Mouse (Mus musculus) MEL (cell line): ENCODE data around the gene Pkdcc. TPM values are rescaled to one million over a fixed set of nuclear protein-coding genes. Genes with fewer than 3 reads are reported as not detected.

Experiments
- DNase-seq: peaks from one replicate; pipeline ENCODE4 v3.0.0; 2011; ENCODE audit warnings: low read depth, low spot score
- H3K27ac ChIP-seq: 2 replicates; pipeline ENCODE4 v1.5.1; 2012; ENCODE audit warnings: low read depth, mild to moderate bottlenecking, control low read depth, low read length, moderate library complexity; ENCODE audit not compliant: control insufficient read depth
- H3K27me3 ChIP-seq, 2 experiments: fragments of 150-350 bp in 1 of 2; sonication (generic) in 1 of 2; 2 replicates each; pipeline ENCODE4 v1.6.1; 2012; ENCODE audit warnings: low read length in 2 of 2, mild to moderate bottlenecking in 2 of 2, improper control_type of control experiment in 1 of 2, moderate library complexity in 1 of 2; ENCODE audit not compliant: insufficient read depth in 2 of 2, control insufficient read depth in 1 of 2
- H3K36me3 ChIP-seq, 2 experiments: 2 replicates each; pipeline ENCODE4 v1.6.1; 2012 to 2014; ENCODE audit warnings: low read length in 2 of 2, improper control_type of control experiment in 1 of 2, inconsistent platforms in 1 of 2, mild to moderate bottlenecking in 1 of 2; ENCODE audit not compliant: insufficient read depth in 2 of 2, control insufficient read depth in 1 of 2
- H3K4me1 ChIP-seq, 2 experiments: fragments of 150-350 bp in 1 of 2; sonication (generic) in 1 of 2; 2 replicates each; pipeline ENCODE4 v1.6.1; 2012; ENCODE audit warnings: low read length in 2 of 2, improper control_type of control experiment in 1 of 2, mild to moderate bottlenecking in 1 of 2; ENCODE audit not compliant: insufficient read depth in 2 of 2, control insufficient read depth in 1 of 2
- H3K4me3 ChIP-seq, 2 experiments: fragments of 150-350 bp in 1 of 2; sonication (generic) in 1 of 2; 2 replicates each; pipeline ENCODE4 v1.5.1; 2012; ENCODE audit warnings: low read depth in 2 of 2, low read length in 2 of 2, mild to moderate bottlenecking in 2 of 2, moderate library complexity in 2 of 2, control low read depth in 1 of 2, improper control_type of control experiment in 1 of 2; ENCODE audit not compliant: control insufficient read depth in 1 of 2, insufficient read depth in 1 of 2
- H3K79me2 ChIP-seq: 2 replicates; pipeline ENCODE4 v1.6.1; 2012; ENCODE audit warnings: mild to moderate bottlenecking, low read length, moderate library complexity; ENCODE audit not compliant: control insufficient read depth, poor library complexity, insufficient read depth
- H3K9ac ChIP-seq: 2 replicates; pipeline ENCODE4 v1.6.1; 2012; ENCODE audit warnings: low read depth, mild to moderate bottlenecking, control low read depth, low read length, moderate library complexity; ENCODE audit not compliant: control insufficient read depth, poor library complexity, severe bottlenecking
- H3K9me3 ChIP-seq: fragments of 150-350 bp; sonication (generic); replicated peaks from 2 replicates; pipeline ENCODE4 v1.6.1; 2012; ENCODE audit warnings: mild to moderate bottlenecking, low read length, improper control_type of control experiment, moderate library complexity; ENCODE audit not compliant: insufficient read depth
- CHD1 ChIP-seq: IDR thresholded peaks from 2 replicates; pipeline ENCODE4 v1.6.1; 2012; ENCODE audit warnings: low read depth, mild to moderate bottlenecking, inconsistent platforms, low read length, improper control_type of control experiment
- CHD2 ChIP-seq: IDR thresholded peaks from 2 replicates; pipeline ENCODE4 v1.6.1; 2011; ENCODE audit warnings: low read length, improper control_type of control experiment
- E2F4 ChIP-seq: IDR thresholded peaks from 2 replicates; pipeline ENCODE4 v1.6.1; 2011; ENCODE audit warnings: low read depth, low read length, improper control_type of control experiment, borderline replicate concordance
- EP300 ChIP-seq, 2 experiments: IDR thresholded peaks; 2 replicates each; pipeline ENCODE4 v1.6.1; 2011; ENCODE audit warnings: improper control_type of control experiment in 2 of 2, low read length in 2 of 2, low read depth in 1 of 2, mild to moderate bottlenecking in 1 of 2
- ETS1 ChIP-seq: IDR thresholded peaks from 2 replicates; pipeline ENCODE4 v1.6.1; 2012; ENCODE audit warnings: low read depth, mild to moderate bottlenecking, inconsistent platforms, low read length, improper control_type of control experiment, moderate library complexity
- GABPA ChIP-seq: IDR thresholded peaks from 2 replicates; pipeline ENCODE4 v1.6.1; 2012; ENCODE audit warnings: low read depth, mild to moderate bottlenecking, inconsistent platforms, low read length, improper control_type of control experiment, moderate library complexity
- GATA1 ChIP-seq: IDR thresholded peaks from 2 replicates; pipeline ENCODE4 v1.6.1; 2011; ENCODE audit warnings: low read depth, low read length, improper control_type of control experiment
- JUND ChIP-seq: IDR thresholded peaks from 2 replicates; pipeline ENCODE4 v1.6.1; 2011; ENCODE audit warnings: low read depth, mild to moderate bottlenecking, improper control_type of control experiment, low read length
- KAT2A ChIP-seq: conservative IDR thresholded peaks from 2 replicates; pipeline ENCODE4 v1.6.1; 2012; ENCODE audit warnings: low read depth, low read length, improper control_type of control experiment, inconsistent platforms
- MAX ChIP-seq: IDR thresholded peaks from 2 replicates; pipeline ENCODE4 v1.6.1; 2011; ENCODE audit warnings: low read length, improper control_type of control experiment
- MAZ ChIP-seq: IDR thresholded peaks from 2 replicates; pipeline ENCODE4 v1.6.1; 2012; ENCODE audit warnings: low read depth, mild to moderate bottlenecking, inconsistent platforms, low read length, improper control_type of control experiment
- MXI1 ChIP-seq: IDR thresholded peaks from 2 replicates; pipeline ENCODE4 v1.6.1; 2011; ENCODE audit warnings: mild to moderate bottlenecking, low read depth, low read length, improper control_type of control experiment
- MYC ChIP-seq: IDR thresholded peaks from 2 replicates; pipeline ENCODE4 v1.6.1; 2011; ENCODE audit warnings: low read depth, mild to moderate bottlenecking, low read length, improper control_type of control experiment, moderate library complexity
- NELFE ChIP-seq: IDR thresholded peaks from 2 replicates; pipeline ENCODE4 v1.6.1; 2011; ENCODE audit warnings: low read depth, low read length, improper control_type of control experiment
- POLR2A ChIP-seq, 2 experiments: IDR thresholded peaks; 2 replicates each; pipeline ENCODE4 v1.6.1; 2011 to 2012; ENCODE audit warnings: low read length in 2 of 2, mild to moderate bottlenecking in 2 of 2, control low read depth in 1 of 2, improper control_type of control experiment in 1 of 2, low read depth in 1 of 2, moderate library complexity in 1 of 2; ENCODE audit not compliant: control insufficient read depth in 1 of 2, insufficient read depth in 1 of 2, poor library complexity in 1 of 2
- POLR2AphosphoS5 ChIP-seq: IDR thresholded peaks from 2 replicates; pipeline ENCODE4 v1.6.1; 2012; ENCODE audit warnings: low read depth, borderline replicate concordance, mild to moderate bottlenecking, inconsistent platforms, low read length, moderate library complexity, mixed read lengths
- SMC3 ChIP-seq: IDR thresholded peaks from 2 replicates; pipeline ENCODE4 v1.6.1; 2011; ENCODE audit warnings: low read depth, low read length, improper control_type of control experiment
- TBP ChIP-seq: IDR thresholded peaks from 2 replicates; pipeline ENCODE4 v1.8.0; 2011; ENCODE audit warnings: low read depth, low read length, improper control_type of control experiment
- USF2 ChIP-seq, 2 experiments: IDR thresholded peaks; 2 replicates each; pipeline ENCODE4 v1.6.1; 2011 to 2012; ENCODE audit warnings: improper control_type of control experiment in 2 of 2, low read length in 2 of 2, borderline replicate concordance in 1 of 2, inconsistent platforms in 1 of 2, low read depth in 1 of 2, mild to moderate bottlenecking in 1 of 2; ENCODE audit not compliant: insufficient read depth in 1 of 2
- ZC3H11A ChIP-seq: IDR thresholded peaks from 2 replicates; pipeline ENCODE4 v1.6.1; 2012; ENCODE audit warnings: low read depth, mild to moderate bottlenecking, inconsistent platforms, low read length, improper control_type of control experiment
- ZKSCAN1 ChIP-seq: IDR thresholded peaks from 2 replicates; pipeline ENCODE4 v1.6.1; 2012; ENCODE audit warnings: low read depth, mild to moderate bottlenecking, inconsistent platforms, low read length, improper control_type of control experiment, moderate library complexity
- ZMIZ1 ChIP-seq: IDR thresholded peaks from 2 replicates; pipeline ENCODE4 v1.6.1; 2012; ENCODE audit warnings: low read depth, mild to moderate bottlenecking, inconsistent platforms, low read length, improper control_type of control experiment, moderate library complexity
- polyA plus RNA-seq, 2 experiments: library from polyadenylated mRNA; stranded (reverse) in 1 of 2; unstranded in 1 of 2; fragments of >175 nt in 1 of 2; fragments of >200 nt in 1 of 2; gene quantifications; 2 replicates each; pipeline versions ENCODE4 v1.2.1 to v1.2.4; 2012; ENCODE audit warnings: low replicate concordance in 2 of 2, low read depth in 1 of 2; ENCODE audit not compliant: insufficient read length in 2 of 2, insufficient read depth in 1 of 2, missing spikeins in 1 of 2
- total RNA-seq: library from RNA; depleted of rRNA; stranded (reverse); fragments of 300-350 nt; gene quantifications from 2 replicates; pipeline ENCODE4 v1.2.3, GENCODE M21; 2012

Gene Pkdcc
- total and polyA plus RNA-seq, 3 experiments = not detected

- Histone ChIP-seq H3K36me3 (no peaks in the 10 kb centered on the region), H3K79me2 (no peaks in the 10 kb centered on the region), H3K4me1 (no peaks in the 10 kb centered on the region), H3K9me3 (no peaks in the 10 kb centered on the region), H3K27ac (no peak overlapping the region), H3K27me3 (no peaks in the 10 kb centered on the region), H3K4me3 (no peak overlapping the region), H3K9ac (no peak overlapping the region)
- no peak for DNase-seq
- TF ChIP-seq ETS1 (no peak), ZC3H11A (no peak), SMC3 (no peak), KAT2A (no peak), MAX (no peak), ZKSCAN1 (no peak), TBP (no peak), MXI1 (no peak), MYC (no peak), CHD2 (no peak), GATA1 (no peak), CHD1 (no peak), MAZ (no peak), ZMIZ1 (no peak), GABPA (no peak), USF2 (IDR thresholded peaks at IDR 0.05; ENCODE audit: borderline replicate concordance in 1 of 2, insufficient read depth in 1 of 2, low read depth in 1 of 2, low read length in 2 of 2) (no peak), POLR2AphosphoS5 (no peak), POLR2A (IDR thresholded peaks at IDR 0.05; ENCODE audit: control insufficient read depth in 1 of 2, insufficient read depth in 1 of 2, low read depth in 1 of 2, low read length in 2 of 2, poor library complexity in 1 of 2) (no peak), E2F4 (no peak), JUND (no peak)
These were observed 1.7 kb upstream of the Pkdcc start for GRCm38 (mm10) chr17:83213228-83213915.

DNA sequence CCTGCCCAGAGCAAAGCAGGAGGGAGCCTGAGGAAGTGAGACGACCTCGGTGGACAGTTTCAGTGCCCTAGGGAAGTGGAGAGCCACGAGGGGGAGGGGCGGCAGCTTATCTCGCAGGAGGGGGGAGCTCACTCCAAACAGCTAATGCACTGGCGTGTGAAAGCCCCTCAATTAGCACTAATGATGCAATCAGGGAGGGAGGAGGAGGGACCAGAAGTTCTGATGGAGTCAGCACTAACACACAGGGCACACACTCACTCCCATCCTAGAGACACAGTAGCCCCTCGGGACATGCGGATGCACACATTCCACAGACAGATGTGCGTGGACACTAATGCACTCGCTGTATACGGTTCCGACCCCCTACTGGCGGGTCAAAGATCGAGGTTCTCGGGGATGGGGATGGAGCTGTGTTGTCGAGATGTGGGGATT lies 915 bp upstream of the Pkdcc start:
- DNase-seq = no peak
- Histone ChIP-seq H3K9me3 (no peaks in the 10 kb centered on the region), H3K4me1 (no peaks in the 10 kb centered on the region), H3K36me3 (no peaks in the 10 kb centered on the region), H3K4me3 (no peak overlapping the region), H3K27ac (no peak overlapping the region), H3K27me3 (no peaks in the 10 kb centered on the region), H3K79me2 (no peaks in the 10 kb centered on the region), H3K9ac (no peak overlapping the region)
- TF ChIP-seq NELFE = no peak
- TF ChIP-seq EP300 (IDR thresholded peaks at IDR 0.05; ENCODE audit: low read depth in 1 of 2, low read length in 2 of 2) = no peak
- no peak for TF ChIP-seq E2F4
- no peak for TF ChIP-seq USF2 (IDR thresholded peaks at IDR 0.05; ENCODE audit: borderline replicate concordance in 1 of 2, insufficient read depth in 1 of 2, low read depth in 1 of 2, low read length in 2 of 2)
- no peak for TF ChIP-seq GABPA
